Mouse (Mus musculus): ENCODE results near the gene Hyal6.

Hyal6 gene

GRCm38 (mm10) chr6:24732945-24733344 is at the start of gene Hyal6:
Gene Hyal6 (plus strand): TSS chr6:24733245.
- DNase-seq (ENCODE audit: low read depth, low spot score): no peak

GRCm38 (mm10) chr6:24687871-24688270 is 45.2 kb upstream of the Hyal6 start:
- DNase-seq (ENCODE audit: low read depth, low spot score): no peak

GRCm38 (mm10) chr6:24694455-24695410 is 38.3 kb upstream of the Hyal6 start:
- DNase-seq (ENCODE audit: low read depth, low spot score): no peak

- DNase-seq (ENCODE audit: low read depth, low spot score): no peak
Measured at GRCm38 (mm10) chr6:24696117-24696516, 36.9 kb upstream of the Hyal6 start.

GRCm38 (mm10) chr6:24697216-24697615 is 35.8 kb upstream of the Hyal6 start:
- DNase-seq (ENCODE audit: low read depth, low spot score): no peak

- no peak for DNase-seq (ENCODE audit: low read depth, low spot score)
Measured at GRCm38 (mm10) chr6:24707090-24707489, 26.0 kb upstream of the Hyal6 start.

GRCm38 (mm10) chr6:24707499-24707898 is 25.5 kb upstream of the Hyal6 start:
- no peak for DNase-seq (ENCODE audit: low read depth, low spot score)

GRCm38 (mm10) chr6:24721317-24722099 is 11.5 kb upstream of the Hyal6 start:
- peak; percentile 49 for DNase-seq (ENCODE audit: low read depth, low spot score)

- DNase-seq (ENCODE audit: low read depth, low spot score): no peak
Measured at GRCm38 (mm10) chr6:24728130-24728529, 4.9 kb upstream of the Hyal6 start.

GRCm38 (mm10) chr6:24734565-24734964 is 1.5 kb downstream of the Hyal6 start:
- no peak for DNase-seq (ENCODE audit: low read depth, low spot score)

- no peak for DNase-seq (ENCODE audit: low read depth, low spot score)
Measured at GRCm38 (mm10) chr6:24748029-24748428, 15.0 kb downstream of the Hyal6 start, which contains the start of gene Hyal4. Gene Hyal4 (plus strand): TSS chr6:24748329.

- DNase-seq (ENCODE audit: low read depth, low spot score): no peak
Measured at GRCm38 (mm10) chr6:24759281-24759680, 26.2 kb downstream of the Hyal6 start.

- no peak for DNase-seq (ENCODE audit: low read depth, low spot score)
Measured at GRCm38 (mm10) chr6:24766261-24766660, 33.2 kb downstream of the Hyal6 start.

- DNase-seq (ENCODE audit: low read depth, low spot score): no peak
Measured at GRCm38 (mm10) chr6:24779182-24779581, 46.1 kb downstream of the Hyal6 start.

- no peak for DNase-seq (ENCODE audit: low read depth, low spot score)
Measured at GRCm38 (mm10) chr6:24790888-24791287, 57.8 kb downstream of the Hyal6 start, which contains the start of gene Spam1. Gene Spam1 (plus strand): TSS chr6:24791188.

Measured in telencephalon, adult 2 months (tissue).